Mouse (Mus musculus) heart, postnatal 0 days (tissue): ENCODE measurements around the gene Tspan3.

ENCODE experiments used
- CTCF ChIP-seq: IDR thresholded peaks from 2 replicates; pipeline ENCODE4 v1.5.1; 2016; ENCODE audit warnings: antibody characterized with exemption, control low read depth, low read depth
- EP300 ChIP-seq: IDR thresholded peaks from 2 replicates; pipeline ENCODE4 v1.6.1; 2016; ENCODE audit warnings: antibody characterized with exemption, low read depth

GRCm38 (mm10) chr9:56104921-56105320 lies 60.4 kb downstream of the Tspan3 start:
- TF ChIP-seq CTCF: no peak
- no peak for TF ChIP-seq EP300
